Mouse (Mus musculus) heart, embryonic 13.5 days (tissue): ENCODE data around the gene Myo18a. TPM values are rescaled to one million over a fixed set of nuclear protein-coding genes. Genes with fewer than 3 reads are reported as not detected.

ENCODE experiments used
- ATAC-seq: fragments of 200-750 bp; cut with Nextera tagmentation; 2 replicates; pipeline ENCODE4 v1.8.0; 2017; ENCODE audit warnings: moderate TSS enrichment; ENCODE audit not compliant: insufficient number of reproducible peaks, low FRiP score, low TSS enrichment; ENCODE audit errors: extremely low read depth
- H3K27ac ChIP-seq: fragments of 300-500 bp; sonication (generic); replicated peaks from 2 replicates; pipeline ENCODE4 v1.5.1; 2015; ENCODE audit warnings: moderate library complexity, mild to moderate bottlenecking, inconsistent platforms
- H3K27me3 ChIP-seq: fragments of 300-500 bp; sonication (generic); replicated peaks from 2 replicates; pipeline ENCODE4 v1.6.1; 2015; ENCODE audit warnings: mild to moderate bottlenecking, inconsistent platforms
- H3K36me3 ChIP-seq: fragments of 300-500 bp; sonication (generic); 2 replicates; pipeline ENCODE4 v1.6.1; 2015; ENCODE audit warnings: mild to moderate bottlenecking, inconsistent platforms
- H3K4me1 ChIP-seq: fragments of 300-500 bp; sonication (generic); 2 replicates; pipeline ENCODE4 v1.6.1; 2015; ENCODE audit warnings: inconsistent platforms
- H3K4me2 ChIP-seq: fragments of 300-500 bp; sonication (generic); 2 replicates; pipeline ENCODE4 v1.6.1; 2015; ENCODE audit warnings: inconsistent platforms, mild to moderate bottlenecking, moderate library complexity
- H3K4me3 ChIP-seq: fragments of 300-500 bp; sonication (generic); 2 replicates; pipeline ENCODE4 v1.5.1; 2015; ENCODE audit warnings: moderate library complexity, mild to moderate bottlenecking, inconsistent platforms
- H3K9ac ChIP-seq: fragments of 300-500 bp; sonication (generic); 2 replicates; pipeline ENCODE4 v1.6.1; 2015; ENCODE audit warnings: inconsistent platforms, mild to moderate bottlenecking, moderate library complexity
- H3K9me3 ChIP-seq: fragments of 300-500 bp; sonication (generic); 2 replicates; pipeline ENCODE4 v1.6.1; 2016; ENCODE audit warnings: inconsistent platforms
- WGBS: fragments of 180-500 bp; shearing (Covaris S2); methylation state at CpG from one replicate; pipeline ENCODE4 v1.1.7; 2015; ENCODE audit warnings: mixed read lengths; 5-methylcytosine and 5-hydroxymethylcytosine counted together
- polyA plus RNA-seq: library from polyadenylated mRNA; unstranded; fragments of >200 nt; fragmentation: Nextera tagmentation; extraction: Ambion mirVana; gene quantifications from 2 replicates; pipeline ENCODE4 v1.2.1, GENCODE M21; 2015

Gene Myo18a
- polyA plus RNA-seq, 1 experiment from 2014 or later: 100.0 TPM

DNA sequence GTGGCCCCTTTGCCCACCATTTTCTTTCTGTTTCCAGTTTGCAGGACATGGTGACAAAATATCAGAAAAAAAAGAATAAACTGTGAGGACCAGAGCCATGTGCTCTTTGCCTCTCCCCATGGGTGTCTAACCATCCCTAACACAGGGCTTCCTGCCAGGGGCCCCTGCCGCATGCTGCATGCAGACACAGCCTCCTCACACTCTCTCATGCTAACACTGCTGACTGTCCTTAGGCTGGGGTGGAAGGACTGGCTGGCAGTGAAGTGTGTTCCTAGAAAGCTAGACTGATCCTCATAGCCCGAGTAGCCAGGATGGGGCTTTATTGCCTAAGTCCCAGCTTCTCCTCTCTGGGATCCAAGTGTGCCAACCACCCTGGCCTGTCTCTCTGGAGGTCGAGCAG lies 91.6 kb downstream of the Myo18a start:
- Histone ChIP-seq H3K4me3 (no peak overlapping the region), H3K4me2 (no peak overlapping the region), H3K9me3 (no peaks in the 10 kb centered on the region), H3K36me3 (peaks cover 99% of the 10 kb centered on the region), H3K27me3 (no peaks in the 10 kb centered on the region), H3K4me1 (peaks cover 17% of the 10 kb centered on the region), H3K27ac (no peak overlapping the region), H3K9ac (no peak overlapping the region)
- no peak for ATAC-seq
- 38% methylated on average over 3 of the region's 3 CpGs for WGBS

DNA sequence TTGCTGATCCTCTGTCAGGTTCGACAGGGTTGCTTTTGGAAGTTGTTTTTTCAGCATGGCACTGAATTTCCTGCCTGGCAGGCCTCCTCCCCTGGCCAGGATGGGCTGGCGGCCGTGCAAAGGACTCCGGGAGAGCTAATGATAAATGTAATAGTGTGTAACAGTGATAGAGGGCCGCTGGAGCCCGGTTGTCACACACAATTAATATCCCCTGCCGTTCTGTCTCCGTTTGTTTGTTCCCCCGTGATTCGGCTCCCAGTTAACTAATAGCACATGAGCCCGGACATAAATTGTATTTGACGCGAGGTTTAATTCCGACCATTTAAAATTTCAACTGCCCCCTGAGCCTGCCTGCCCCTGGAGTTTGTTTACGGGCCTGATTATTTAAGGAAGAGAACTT lies 92.3 kb downstream of the Myo18a start:
- Histone ChIP-seq H3K9ac (no peak overlapping the region), H3K27ac (0 out of 2 replicates have a peak overlapping the region, but pooled peaks have one; percentile 30), H3K36me3 (peaks cover 99% of the 10 kb centered on the region), H3K9me3 (no peaks in the 10 kb centered on the region), H3K4me2 (no peak overlapping the region), H3K4me3 (no peak overlapping the region), H3K27me3 (no peaks in the 10 kb centered on the region), H3K4me1 (peaks cover 11% of the 10 kb centered on the region)
- 56% methylated on average over 15 of the region's 15 CpGs for WGBS
- no peak for ATAC-seq

DNA sequence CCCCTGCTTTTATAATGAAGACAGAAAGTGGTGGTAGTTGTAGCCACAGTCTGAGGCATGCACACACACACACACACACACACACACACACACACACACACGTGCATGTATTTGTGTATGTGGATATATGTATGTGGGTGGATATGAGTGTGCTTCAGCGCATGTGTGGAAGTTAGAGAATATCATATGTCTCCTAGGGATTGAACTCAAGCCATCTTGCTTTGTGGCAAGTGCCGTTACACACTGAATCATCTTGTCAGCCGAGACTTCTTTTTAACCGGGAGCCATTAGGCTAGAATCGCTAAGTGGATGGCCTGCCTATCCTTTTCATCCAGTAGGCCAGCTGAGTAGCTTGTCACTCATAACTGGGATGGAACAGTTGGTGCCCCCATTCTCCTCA lies 94.0 kb downstream of the Myo18a start:
- Histone ChIP-seq H3K27me3 (no peaks in the 10 kb centered on the region), H3K9ac (no peak overlapping the region), H3K4me2 (no peak overlapping the region), H3K4me1 (no peaks in the 10 kb centered on the region; the same call in 1 of the 2 replicates), H3K4me3 (no peak overlapping the region), H3K27ac (no peak overlapping the region), H3K9me3 (no peaks in the 10 kb centered on the region), H3K36me3 (peaks cover 99% of the 10 kb centered on the region)
- no peak for ATAC-seq
- 81% methylated on average over 6 of the region's 6 CpGs for WGBS

DNA sequence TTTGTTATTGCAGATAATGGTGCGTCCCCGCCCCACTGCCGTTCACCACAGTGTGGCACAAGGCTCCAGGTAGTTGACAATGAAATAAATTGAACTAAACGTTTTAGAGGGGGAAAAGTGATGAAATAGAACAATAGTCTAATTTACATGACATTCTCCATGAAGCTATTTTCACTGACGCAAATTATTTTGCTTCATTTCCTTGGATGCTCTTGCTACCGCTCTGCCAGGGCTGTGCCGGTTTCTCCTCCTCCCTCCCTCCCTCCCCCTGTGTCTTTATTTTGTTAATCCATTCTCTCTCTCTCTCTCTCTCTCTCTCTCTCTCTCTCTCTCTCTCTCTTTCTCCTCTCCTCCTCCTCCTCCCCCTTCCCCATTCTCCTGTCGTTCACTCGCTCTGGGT lies 95.5 kb downstream of the Myo18a start:
- Histone ChIP-seq H3K9ac (no peak overlapping the region), H3K27ac (no peak overlapping the region), H3K27me3 (no peaks in the 10 kb centered on the region), H3K36me3 (peaks cover 100% of the 10 kb centered on the region), H3K4me3 (no peak overlapping the region), H3K4me1 (no peaks in the 10 kb centered on the region; the same call in 1 of the 2 replicates), H3K4me2 (no peak overlapping the region), H3K9me3 (no peaks in the 10 kb centered on the region)
- ATAC-seq: no peak
- 62% methylated on average over 9 of the region's 9 CpGs for WGBS

DNA sequence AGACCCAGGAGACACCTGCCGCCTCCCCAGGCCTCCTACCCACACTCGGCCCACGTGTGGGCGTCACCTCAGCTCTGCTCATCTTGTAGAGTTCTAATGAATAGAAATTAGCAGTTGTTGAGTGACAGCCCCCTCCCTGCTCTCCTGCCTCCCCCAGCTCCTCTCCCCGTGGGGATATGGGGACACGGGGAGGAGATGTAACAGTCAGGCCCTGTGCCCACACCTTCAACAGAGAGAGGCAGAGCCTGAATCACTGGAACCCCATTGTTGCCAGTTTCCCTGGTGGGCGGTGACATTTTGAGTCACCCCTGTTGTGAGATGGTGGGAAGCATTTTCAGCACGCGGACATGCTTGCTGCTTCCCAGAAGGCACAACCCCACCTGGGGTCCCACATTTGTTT lies 97.9 kb downstream of the Myo18a start:
- Histone ChIP-seq H3K4me3 (no peak overlapping the region), H3K36me3 (peaks cover 100% of the 10 kb centered on the region), H3K9ac (no peak overlapping the region), H3K27ac (no peak overlapping the region), H3K27me3 (no peaks in the 10 kb centered on the region), H3K4me1 (no peaks in the 10 kb centered on the region), H3K4me2 (no peak overlapping the region), H3K9me3 (no peaks in the 10 kb centered on the region)
- no peak for ATAC-seq
- 71% methylated on average over 9 of the region's 9 CpGs for WGBS

DNA sequence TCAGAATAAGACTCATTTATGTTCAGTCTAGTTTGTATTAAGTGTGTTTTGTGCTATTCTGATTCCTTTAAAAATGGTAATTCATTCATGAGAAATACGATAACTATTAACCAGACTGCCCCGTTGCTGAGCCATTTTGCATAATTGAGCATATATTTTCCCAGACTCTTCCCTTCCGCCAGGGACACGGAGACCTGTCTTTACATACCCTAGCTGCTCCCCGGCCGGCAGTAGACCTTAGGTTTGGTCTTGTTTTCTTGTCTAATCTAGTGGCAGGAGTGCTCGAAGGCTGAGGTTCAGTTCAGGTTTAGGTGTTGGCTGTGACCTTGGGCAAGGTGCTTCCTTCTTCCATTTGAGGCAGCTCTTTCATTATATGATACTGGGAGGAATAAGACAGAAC lies 99.8 kb downstream of the Myo18a start:
- H3K27ac ChIP-seq: no peak overlapping the region
- ATAC-seq: no peak
- peaks cover 96% of the 10 kb centered on the region for H3K36me3 ChIP-seq

DNA sequence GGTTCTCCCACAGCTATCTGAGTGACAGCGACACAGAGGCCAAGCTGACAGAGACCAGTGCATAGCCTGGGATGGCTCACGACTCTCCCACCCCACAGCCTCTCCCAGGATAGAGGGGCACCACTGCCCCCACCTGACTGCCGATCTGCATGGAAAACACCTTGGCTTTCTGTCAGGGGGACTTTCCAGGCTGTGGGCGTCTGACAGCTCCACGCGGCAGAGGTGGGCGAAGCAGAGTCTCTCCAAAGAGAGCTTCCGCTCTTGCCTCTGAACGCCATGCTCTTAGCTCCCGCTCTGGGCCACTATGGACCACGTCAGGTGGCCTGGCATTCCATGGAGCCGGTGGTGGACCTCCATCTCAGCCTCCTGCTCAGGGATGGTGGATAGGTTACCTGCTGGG lies 101.7 kb downstream of the Myo18a start:
- Histone ChIP-seq H3K27ac (no peak overlapping the region), H3K36me3 (peaks cover 84% of the 10 kb centered on the region), H3K27me3 (no peaks in the 10 kb centered on the region), H3K4me1 (peaks cover 23% of the 10 kb centered on the region), H3K4me3 (no peak overlapping the region), H3K4me2 (no peak overlapping the region), H3K9me3 (no peaks in the 10 kb centered on the region), H3K9ac (no peak overlapping the region)
- no peak for ATAC-seq
- 69% methylated on average over 12 of the region's 12 CpGs for WGBS

More for the DNA sequence above, 99.8 kb downstream of the Myo18a start:
- peaks cover 14% of the 10 kb centered on the region for H3K4me1 ChIP-seq
- H3K4me2 ChIP-seq: no peak overlapping the region
- no peak overlapping the region for H3K9ac ChIP-seq
- H3K27me3 ChIP-seq: no peaks in the 10 kb centered on the region
- no peak overlapping the region for H3K4me3 ChIP-seq
- WGBS: 81% methylated on average over 7 of the region's 7 CpGs
- H3K9me3 ChIP-seq: no peaks in the 10 kb centered on the region

DNA sequence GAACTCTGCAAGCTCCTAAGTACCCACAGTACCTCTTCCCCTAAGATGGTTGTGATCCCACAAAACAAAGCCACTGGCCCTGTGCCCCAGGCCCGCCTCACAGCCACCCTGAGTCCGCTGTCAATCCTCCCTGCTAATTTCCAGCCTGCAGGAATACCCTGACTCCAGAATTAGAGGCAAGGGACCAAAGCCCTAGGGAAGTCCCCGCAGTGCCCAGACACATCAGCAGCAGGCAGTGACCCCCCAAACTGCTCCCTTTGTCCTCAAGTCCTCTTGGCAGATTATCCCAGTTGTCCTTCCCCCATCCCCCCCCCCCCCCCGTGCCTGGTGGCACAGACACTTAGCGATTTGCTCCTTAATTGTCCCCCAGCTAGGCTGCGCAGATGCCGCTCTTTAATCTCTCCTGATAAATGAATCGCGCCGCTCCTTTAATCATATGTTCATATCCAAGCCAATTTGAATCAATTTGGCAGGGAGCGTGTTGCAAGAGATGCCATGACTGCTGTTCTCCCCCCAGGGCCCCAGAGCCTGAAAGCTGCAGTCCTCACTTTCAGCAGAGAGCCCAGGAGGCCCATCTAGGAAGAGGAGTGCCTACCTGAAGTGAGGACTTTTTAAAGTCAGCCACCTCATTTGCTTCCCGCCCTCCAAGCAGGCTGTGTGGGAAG lies 104.5 kb downstream of the Myo18a start:
- Histone ChIP-seq H3K4me2 (no peak overlapping the region), H3K9ac (0 out of 2 replicates have a peak overlapping the region, but pooled peaks have one; percentile 44), H3K27me3 (no peaks in the 10 kb centered on the region), H3K36me3 (peaks cover 56% of the 10 kb centered on the region), H3K4me1 (peaks cover 41% of the 10 kb centered on the region), H3K9me3 (no peaks in the 10 kb centered on the region), H3K27ac (no peak overlapping the region; the same call in 1 of the 2 replicates), H3K4me3 (no peak overlapping the region)
- WGBS: 33% methylated on average over 11 of the region's 12 CpGs
- no peak for ATAC-seq

DNA sequence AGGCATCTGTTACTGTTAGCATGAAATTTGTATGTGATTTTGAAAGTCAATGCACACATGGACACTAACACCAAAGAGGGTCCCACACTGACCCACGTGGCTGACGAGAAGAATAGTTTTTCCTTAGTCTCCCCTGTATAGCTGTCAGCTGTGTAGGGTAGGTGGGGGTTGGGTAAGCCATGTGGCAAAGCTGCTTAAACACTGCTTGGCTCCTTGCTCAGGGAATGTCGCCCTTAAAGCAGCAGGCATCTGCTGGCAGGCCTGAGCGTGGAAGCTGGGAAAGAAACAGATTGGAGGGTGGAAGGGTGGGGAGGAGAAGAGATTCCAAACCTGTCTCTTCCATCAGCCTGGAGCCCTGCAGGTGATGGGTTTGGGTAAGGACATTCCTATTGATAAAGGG lies 108.4 kb downstream of the Myo18a start:
- no peaks in the 10 kb centered on the region for H3K27me3 ChIP-seq
- H3K9ac ChIP-seq: peak overlapping the region; percentile 28; the same call in 1 of the 2 replicates
- peaks cover 67% of the 10 kb centered on the region for H3K4me1 ChIP-seq
- H3K4me3 ChIP-seq: no peak overlapping the region
- H3K9me3 ChIP-seq: no peaks in the 10 kb centered on the region
- WGBS: 9% methylated on average over 4 of the region's 4 CpGs
- H3K4me2 ChIP-seq: no peak overlapping the region
- peaks cover 17% of the 10 kb centered on the region for H3K36me3 ChIP-seq
- H3K27ac ChIP-seq: no peak overlapping the region
- 0 out of 2 replicates have a peak, but pooled peaks have one; percentile 15 for ATAC-seq

DNA sequence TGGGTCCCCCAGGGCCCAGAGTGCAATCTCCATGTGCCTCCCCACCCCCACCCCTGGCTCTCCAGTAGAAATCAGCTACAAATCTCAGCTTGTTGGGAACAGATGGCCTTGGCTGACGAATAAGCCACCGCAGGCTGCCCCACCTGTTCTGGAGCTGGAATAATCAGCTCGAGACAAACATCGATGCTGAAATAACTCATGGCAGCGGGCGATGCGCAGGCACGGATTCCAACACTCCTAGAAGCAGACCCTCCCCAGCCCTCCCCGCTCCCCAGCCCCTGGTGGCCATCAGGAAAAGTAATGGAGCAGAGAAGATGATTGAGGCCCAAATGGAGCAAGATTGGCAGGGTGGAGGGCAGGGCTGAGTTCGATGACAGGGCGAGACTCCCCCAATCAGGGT lies 109.2 kb downstream of the Myo18a start:
- peak overlapping the region; percentile 62 for H3K4me2 ChIP-seq
- H3K27me3 ChIP-seq: no peaks in the 10 kb centered on the region
- H3K27ac ChIP-seq: no peak overlapping the region; the same call in 1 of the 2 replicates
- peaks cover 68% of the 10 kb centered on the region for H3K4me1 ChIP-seq
- ATAC-seq: no peak
- H3K36me3 ChIP-seq: peaks cover 9% of the 10 kb centered on the region
- H3K9me3 ChIP-seq: no peaks in the 10 kb centered on the region
- 2% methylated on average over 11 of the region's 11 CpGs for WGBS
- peak overlapping the region; percentile 29 for H3K4me3 ChIP-seq
- peak overlapping the region; percentile 66 for H3K9ac ChIP-seq

DNA sequence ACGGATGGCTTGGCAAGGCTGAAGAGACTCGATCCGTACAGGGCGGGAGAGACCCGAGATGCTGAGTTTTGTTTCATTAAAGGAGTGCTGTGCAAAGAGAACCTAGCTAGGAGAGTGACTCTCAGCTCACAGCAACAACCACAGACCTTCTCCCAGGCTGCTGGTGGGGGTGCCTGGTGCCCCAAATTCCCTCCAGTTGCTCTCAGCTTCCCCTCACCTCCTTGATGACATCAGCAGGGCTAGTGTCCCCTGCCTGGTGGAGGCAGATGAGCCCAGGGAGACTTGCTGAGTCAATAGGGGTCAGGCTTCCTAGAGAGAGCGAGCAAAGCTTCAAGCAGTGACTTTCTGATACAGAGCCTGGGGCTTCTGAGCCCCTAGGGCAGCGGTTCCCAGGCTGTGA lies 109.6 kb downstream of the Myo18a start:
- H3K27ac ChIP-seq: no peak overlapping the region; the same call in 1 of the 2 replicates

DNA sequence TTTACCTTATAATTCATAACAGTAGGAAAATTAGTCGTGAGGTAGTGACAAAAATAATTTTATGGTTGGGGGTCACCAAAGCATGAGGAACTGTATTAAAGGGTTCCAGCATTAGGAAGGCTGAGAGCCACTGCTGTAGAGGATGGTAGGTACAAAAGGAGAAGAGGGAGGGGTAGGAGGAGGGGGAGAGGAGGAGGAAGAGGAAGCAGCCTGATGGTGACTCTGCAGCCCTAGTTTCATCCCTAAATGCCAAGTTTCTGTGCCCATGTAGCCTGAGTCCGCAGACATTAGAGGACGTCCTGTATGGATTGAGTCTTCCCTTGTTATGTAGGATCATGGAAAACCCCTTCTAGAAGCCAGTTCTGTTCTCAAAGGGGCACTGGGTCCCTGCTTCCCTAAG lies 110.1 kb downstream of the Myo18a start:
- H3K4me2 ChIP-seq: 0 out of 2 replicates have a peak overlapping the region, but pooled peaks have one; percentile 62
- H3K9me3 ChIP-seq: no peaks in the 10 kb centered on the region
- H3K36me3 ChIP-seq: peaks cover 7% of the 10 kb centered on the region; the same call in 1 of the 2 replicates
- 0 out of 2 replicates have a peak overlapping the region, but pooled peaks have one; percentile 66 for H3K9ac ChIP-seq
- H3K27me3 ChIP-seq: no peaks in the 10 kb centered on the region
- no peak for ATAC-seq
- H3K27ac ChIP-seq: no peak overlapping the region; the same call in 1 of the 2 replicates
- 38% methylated on average over 3 of the region's 3 CpGs for WGBS
- H3K4me3 ChIP-seq: no peak overlapping the region; the same call in 1 of the 2 replicates
- peaks cover 68% of the 10 kb centered on the region for H3K4me1 ChIP-seq

More for the DNA sequence above, 109.6 kb downstream of the Myo18a start:
- Histone ChIP-seq H3K4me2 (peak overlapping the region; percentile 62), H3K4me3 (peak overlapping the region; percentile 29), H3K36me3 (peaks cover 7% of the 10 kb centered on the region; the same call in 1 of the 2 replicates), H3K9ac (peak overlapping the region; percentile 66), H3K9me3 (no peaks in the 10 kb centered on the region), H3K27me3 (no peaks in the 10 kb centered on the region), H3K4me1 (peaks cover 68% of the 10 kb centered on the region)
- WGBS: 2% methylated on average over 7 of the region's 7 CpGs
- no peak for ATAC-seq
